In the genomic region with DNA sequence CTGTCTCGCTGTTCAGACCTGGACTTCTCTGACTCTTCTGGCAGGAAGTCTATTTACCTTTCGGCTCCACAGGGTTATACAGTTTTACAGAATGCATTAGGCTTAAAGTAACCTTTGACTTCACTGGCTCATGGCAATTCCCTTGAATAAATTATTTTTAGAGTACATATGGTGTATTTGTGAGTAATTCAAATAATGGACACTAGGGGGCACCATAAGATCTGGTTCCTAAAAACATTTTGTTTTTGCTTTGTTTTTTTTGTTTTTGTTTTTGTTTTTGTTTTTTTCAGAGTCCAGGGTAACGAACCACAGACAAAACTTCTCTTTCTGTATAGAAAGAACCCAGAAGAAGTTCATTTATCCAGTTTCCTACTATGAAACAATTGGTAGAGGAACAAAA, we compare ENCODE assay signal across 10 mouse cellular contexts. TPM values are rescaled to one million over a fixed set of nuclear protein-coding genes. Genes with fewer than 3 reads are reported as not detected.
DNase-seq lines count a peak whose midpoint lies in the region; ATAC-seq and TF ChIP-seq lines count a peak whose summit lies in the region.
"Had no signal": no experiment of that assay in that cellular context is flagged by ENCODE, and none has a peak within 500 bp of the region (broad histone marks: within the 10 kb centered on the region; RNA-seq: fewer than 3 reads in every experiment).

No protein-coding gene starts in this region.

- no peak overlapping the region for H3K27ac ChIP-seq in left cerebral cortex, adult 2 months
- H3K27ac ChIP-seq: midbrain, embryonic 12.5 days had no signal

- in situ Hi-C loops in Patski (cut with MboI; ENCODE audit: low pct_unique_long_range_greater_than_20kb) = loop anchor here (25.0 kb wide), 1 partner anchor 540 kb away; no protein-coding TSS in a partner anchor

- no peak overlapping the region for H3K4me3 ChIP-seq in left cerebral cortex, adult 2 months
- H3K4me3 ChIP-seq: midbrain, embryonic 12.5 days had no signal

- ATAC-seq in CD4-positive, CD25-positive, alpha-beta regulatory T cell, adult 4 months = peak; percentile 60
- ATAC-seq in Patski = no peak
- peak; percentile 63 for ATAC-seq in megakaryocyte progenitor cell, adult 5-6 weeks (replicated peaks; ENCODE audit: poor library complexity)

- DNase-seq in left cerebral cortex, adult 2 months (ENCODE audit: extremely low spot score in 1 of 2, low spot score in 2 of 2) = no peak
- DNase-seq in left cerebral cortex, adult 9 months (ENCODE audit: low spot score in 2 of 2) = no peak
- no peak for DNase-seq in Patski (ENCODE audit: low read depth, low spot score)
- no peak for DNase-seq in yolk sac, embryonic 10.5 days (ENCODE audit: low spot score)
- DNase-seq in cerebellum, postnatal 25 days = no peak
- DNase-seq: cerebellum, postnatal 14 days; thymus, postnatal 4 days had no signal

- peak; percentile 67 for TF ChIP-seq CTCF in left cerebral cortex, adult 2 months (IDR thresholded peaks at IDR 0.05)
- TF ChIP-seq CTCF in Patski (IDR thresholded peaks at IDR 0.05) = peak; percentile 58

- peaks cover 16% of the 10 kb centered on the region for H3K27me3 ChIP-seq in Patski
- H3K27me3 ChIP-seq: midbrain, embryonic 12.5 days had no signal

- intact Hi-C loops in left cerebral cortex, adult 2 months (cut with DNase I) = no loop called here

- CTCF ChIA-PET in Patski (lab: Charles Lee) = interaction anchor here (0.7 to 1.4 kb wide), 4 partner anchors 11 to 183 kb away, joined by 3 to 5 read pairs (median 4); no protein-coding TSS in a partner anchor

- POLR2A ChIA-PET in Patski (lab: Charles Lee) = no interaction called here

RNA-seq across cellular contexts. Expression of a gene that starts 17.2 kb away (rescaled TPM):
- total RNA-seq in left cerebral cortex, adult 2 months (2021) = 10 to 100 TPM; 18.8 to 21.4 TPM
- polyA plus RNA-seq in CD4-positive, CD25-positive, alpha-beta regulatory T cell, adult 4 months (2017; shearing (Covaris generic)) = 10 to 100 TPM; 10.7 to 10.8 TPM
- 42.4 TPM for polyA plus RNA-seq in Patski (2021)
- 71.6 and 72.0 TPM in 2 replicates for total RNA-seq in megakaryocyte progenitor cell, adult 5-6 weeks (2015)
- total RNA-seq in megakaryocyte progenitor cell, adult 5-6 weeks (2017) = 35.4 and 42.0 TPM in 2 replicates

RNA-seq across cellular contexts. Expression of a gene that starts 33.7 kb away (rescaled TPM):
- 10 to 100 TPM; 21.1 to 30.0 TPM for total RNA-seq in left cerebral cortex, adult 2 months (2021)
- polyA plus RNA-seq in CD4-positive, CD25-positive, alpha-beta regulatory T cell, adult 4 months (2017; shearing (Covaris generic)) = 100 to 1,000 TPM; 216 to 235 TPM
- polyA plus RNA-seq in Patski (2021) = 2.1 TPM
- total RNA-seq in megakaryocyte progenitor cell, adult 5-6 weeks (2015) = 69.7 and 87.3 TPM in 2 replicates
- 30.3 and 37.4 TPM in 2 replicates for total RNA-seq in megakaryocyte progenitor cell, adult 5-6 weeks (2017)
